Mouse (Mus musculus): ENCODE results near the gene Mrc2.

GRCm38 (mm10) chr11:105352954-105353890 lies 60.8 kb downstream of the Mrc2 start:
- TF ChIP-seq CTCF (IDR thresholded peaks at IDR 0.05; ENCODE audit: control insufficient read depth, insufficient read depth, insufficient replicate concordance, low read depth, low read length): no peak
- TF ChIP-seq POLR2A (IDR thresholded peaks at IDR 0.05; ENCODE audit: control insufficient read depth, low read depth, low read length): no peak

Measured in testis, adult 2 months (tissue).